Mouse (Mus musculus) hindbrain, postnatal 0 days (tissue): ENCODE data around the gene Gapt. TPM values are rescaled to one million over a fixed set of nuclear protein-coding genes. Genes with fewer than 3 reads are reported as not detected.

ENCODE experiments used
- ATAC-seq: fragments of 200-750 bp; cut with Nextera tagmentation; 2 replicates; pipeline ENCODE4 v1.8.0; 2017; ENCODE audit warnings: mild to moderate bottlenecking, moderate TSS enrichment, moderate library complexity
- DNase-seq: peaks from one replicate; pipeline ENCODE4 v3.0.0-alpha.2; 2015; ENCODE audit warnings: low spot score
- H3K27ac ChIP-seq: fragments of 300-500 bp; sonication (generic); 2 replicates; pipeline ENCODE4 v1.5.1; 2014; ENCODE audit warnings: mild to moderate bottlenecking
- H3K27me3 ChIP-seq: fragments of 300-500 bp; sonication (generic); 2 replicates; pipeline ENCODE4 v1.6.1; 2014; ENCODE audit warnings: low read length, mixed read lengths; ENCODE audit not compliant: insufficient read depth
- H3K36me3 ChIP-seq: fragments of 300-500 bp; sonication (generic); 2 replicates; pipeline ENCODE4 v1.6.1; 2014; ENCODE audit warnings: low read length, mixed read lengths; ENCODE audit not compliant: insufficient read depth
- H3K4me1 ChIP-seq: fragments of 300-500 bp; sonication (generic); 2 replicates; pipeline ENCODE4 v1.6.1; 2014; ENCODE audit warnings: antibody characterized with exemption, low read length, mixed read lengths; ENCODE audit not compliant: insufficient read depth
- H3K4me2 ChIP-seq: fragments of 300-500 bp; sonication (generic); 2 replicates; pipeline ENCODE4 v1.6.1; 2014; ENCODE audit warnings: low read depth, mild to moderate bottlenecking, low read length, moderate library complexity, mixed read lengths
- H3K4me3 ChIP-seq: fragments of 300-500 bp; sonication (generic); 2 replicates; pipeline ENCODE4 v1.5.1; 2014; ENCODE audit warnings: low read length
- H3K9ac ChIP-seq: fragments of 300-500 bp; sonication (generic); replicated peaks from 2 replicates; pipeline ENCODE4 v1.6.1; 2014; ENCODE audit warnings: mild to moderate bottlenecking, low read length, moderate library complexity, mixed read lengths
- H3K9me3 ChIP-seq: fragments of 300-500 bp; sonication (generic); 2 replicates; pipeline ENCODE4 v1.6.1; 2016; ENCODE audit warnings: low read length, mixed read lengths
- CTCF ChIP-seq: IDR thresholded peaks from 2 replicates; pipeline ENCODE4 v1.5.1; 2016; ENCODE audit warnings: antibody characterized with exemption, control low read depth, low read depth
- WGBS: fragments of 180-500 bp; shearing (Covaris S2); extraction: QIAGEN DNeasy Blood & Tissue Kit; methylation state at CpG from one replicate; pipeline ENCODE4 v1.1.7; 2014; 5-methylcytosine and 5-hydroxymethylcytosine counted together
- polyA plus RNA-seq: library from polyadenylated mRNA; unstranded; fragments of >200 nt; fragmentation: Nextera tagmentation; extraction: Ambion mirVana; gene quantifications from 2 replicates; pipeline ENCODE4 v1.2.1, GENCODE M21; 2015
- total RNA-seq: library from RNA; depleted of rRNA; stranded (reverse); fragments of >200 nt; gene quantifications from 2 replicates; pipeline ENCODE4 v1.2.3, GENCODE M21; 2014; rRNA removed

Gene Gapt
- total and polyA plus RNA-seq, 2 experiments from 2014 or later = 0.06 TPM; not detected in 1

DNA sequence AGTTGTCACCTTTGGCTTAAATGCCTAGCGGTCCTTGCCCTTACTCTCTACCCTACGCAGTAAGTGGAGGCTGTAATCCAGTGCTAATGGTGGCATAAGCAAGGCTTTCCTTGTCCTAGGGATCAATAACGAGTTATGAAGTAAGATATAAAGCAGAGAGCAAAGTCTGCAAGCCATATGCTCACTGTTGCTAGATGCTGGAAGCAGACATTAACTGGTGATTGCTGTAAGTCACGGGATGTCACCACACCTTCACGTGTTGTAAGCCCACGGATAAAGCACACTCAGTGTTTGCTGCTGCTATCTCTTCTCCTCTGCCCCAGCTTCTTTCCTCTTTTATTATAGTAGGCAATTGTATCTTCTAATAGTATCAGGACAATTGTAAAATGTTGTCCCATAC, 5.9 kb downstream of the Gapt start:
- Histone ChIP-seq H3K9ac (no peak overlapping the region), H3K4me1 (no peaks in the 10 kb centered on the region), H3K36me3 (no peaks in the 10 kb centered on the region), H3K9me3 (no peaks in the 10 kb centered on the region), H3K27me3 (no peaks in the 10 kb centered on the region), H3K27ac (no peak overlapping the region), H3K4me3 (no peak overlapping the region), H3K4me2 (no peak overlapping the region)
- WGBS = 86% methylated on average over 6 of the region's 6 CpGs
- no peak for ATAC-seq
- no peak for DNase-seq
- no peak for TF ChIP-seq CTCF

DNA sequence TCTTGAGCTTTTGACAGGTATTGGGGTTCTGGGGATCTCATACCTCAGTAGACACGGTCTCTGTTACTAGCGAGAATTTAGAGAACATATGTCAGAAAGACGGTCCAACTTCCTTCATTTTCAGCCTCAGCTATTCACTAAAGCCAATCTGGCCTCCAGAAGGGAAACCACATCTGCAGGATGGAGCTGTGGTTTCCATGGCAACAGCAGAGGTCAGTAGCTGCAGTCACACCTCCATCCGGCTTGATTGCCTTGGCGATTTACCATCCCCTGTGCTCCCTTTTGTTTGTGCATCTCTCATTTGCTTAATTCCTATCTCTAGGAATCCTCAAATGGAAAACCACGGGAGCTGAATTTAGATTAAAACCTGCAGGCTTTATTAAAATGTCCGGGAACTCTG, 10.3 kb downstream of the Gapt start:
- H3K4me2 ChIP-seq = no peak overlapping the region
- H3K36me3 ChIP-seq = no peaks in the 10 kb centered on the region
- no peaks in the 10 kb centered on the region for H3K9me3 ChIP-seq
- WGBS = 19% methylated on average over 7 of the region's 7 CpGs
- peak; percentile 70 for DNase-seq
- ATAC-seq = 0 out of 2 replicates have a peak, but pooled peaks have one; percentile 53
- no peak overlapping the region for H3K4me3 ChIP-seq
- TF ChIP-seq CTCF = no peak
- H3K4me1 ChIP-seq = no peaks in the 10 kb centered on the region
- H3K9ac ChIP-seq = no peak overlapping the region
- H3K27me3 ChIP-seq = no peaks in the 10 kb centered on the region
- peak overlapping the region; percentile 22; the same call in 1 of the 2 replicates for H3K27ac ChIP-seq

DNA sequence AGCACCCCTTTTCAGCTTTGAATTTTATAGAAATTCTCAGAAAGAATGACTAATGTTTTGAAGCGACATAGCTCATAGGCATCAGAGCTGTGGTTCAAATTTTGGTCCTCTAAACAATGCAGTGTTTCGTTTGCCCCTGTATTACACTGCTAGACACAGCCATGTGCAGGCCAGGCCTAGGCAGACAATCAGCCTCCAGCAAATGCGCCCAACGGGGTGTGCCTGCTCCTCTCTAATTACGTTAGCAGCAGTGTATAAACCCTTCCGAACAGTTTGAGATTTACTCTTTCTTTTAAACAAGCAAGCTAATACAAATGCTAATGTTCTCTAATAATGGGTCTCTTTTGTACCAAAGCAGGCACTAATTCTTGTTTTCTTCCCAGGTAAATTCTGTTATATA, 14.4 kb downstream of the Gapt start:
- no peak for TF ChIP-seq CTCF
- DNase-seq (no peak), ATAC-seq (no peak)
- Histone ChIP-seq H3K4me1 (no peaks in the 10 kb centered on the region), H3K4me3 (no peak overlapping the region), H3K9ac (no peak overlapping the region), H3K27ac (no peak overlapping the region), H3K36me3 (no peaks in the 10 kb centered on the region), H3K9me3 (no peaks in the 10 kb centered on the region), H3K4me2 (no peak overlapping the region), H3K27me3 (no peaks in the 10 kb centered on the region)
- WGBS = 56% methylated on average over 6 of the region's 6 CpGs

DNA sequence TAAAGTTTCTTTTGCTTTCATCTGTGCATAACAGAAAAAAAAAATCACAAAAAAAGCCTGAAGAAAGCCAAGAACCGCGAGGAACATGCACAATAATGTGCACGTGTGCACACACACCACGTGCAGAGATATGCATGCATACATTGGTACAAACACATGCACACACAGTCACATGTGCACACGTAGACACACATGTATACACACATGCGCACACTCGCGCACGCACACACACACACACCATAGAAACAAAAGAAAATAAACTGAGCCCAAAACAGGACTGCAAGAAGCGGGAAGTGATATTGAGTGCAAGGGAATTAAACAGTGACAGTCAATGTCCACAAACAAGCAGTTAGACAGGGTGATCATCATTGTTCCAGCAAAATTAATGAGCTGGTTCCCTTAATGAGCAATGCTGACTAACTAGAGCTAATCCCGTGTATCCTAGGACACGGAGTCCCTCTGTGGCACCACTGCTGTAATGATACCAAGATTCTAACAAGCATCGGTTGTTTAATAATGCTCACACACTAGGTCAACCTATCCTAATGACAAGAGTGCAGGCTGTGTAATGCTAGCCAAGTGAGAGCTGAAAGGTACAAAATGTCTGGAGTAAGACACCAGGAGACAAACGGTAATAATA, 23.9 kb downstream of the Gapt start:
- no peaks in the 10 kb centered on the region for H3K4me1 ChIP-seq
- 85% methylated on average over 14 of the region's 14 CpGs for WGBS

DNA sequence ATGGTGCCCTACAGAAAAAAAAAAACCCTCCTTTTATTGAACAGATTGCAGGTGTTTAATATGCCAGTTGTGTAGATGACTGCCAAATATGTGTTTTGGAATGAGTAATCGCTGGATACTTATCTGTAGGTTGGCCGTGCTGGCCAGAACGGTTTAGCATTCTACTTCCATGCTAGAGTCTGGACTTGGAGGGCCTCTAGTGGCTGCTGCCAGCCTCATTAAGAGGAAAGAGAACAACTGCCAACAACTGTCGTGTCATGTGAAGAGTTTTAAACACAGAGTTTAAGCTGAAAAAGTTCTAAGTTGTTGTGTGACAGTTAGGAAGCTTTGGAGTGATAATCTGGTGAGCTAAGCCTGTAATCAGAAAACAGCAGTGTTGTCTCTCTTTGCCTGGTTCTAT, 38.3 kb downstream of the Gapt start:
- H3K9ac ChIP-seq = no peak overlapping the region
- 42% methylated on average over 4 of the region's 4 CpGs for WGBS
- H3K4me1 ChIP-seq = no peaks in the 10 kb centered on the region
- TF ChIP-seq CTCF = peak; percentile 64
- DNase-seq = peak; percentile 70
- ATAC-seq = no peak
- H3K27ac ChIP-seq = no peak overlapping the region
- no peaks in the 10 kb centered on the region for H3K36me3 ChIP-seq
- H3K9me3 ChIP-seq = no peaks in the 10 kb centered on the region
- no peak overlapping the region for H3K4me3 ChIP-seq
- no peak overlapping the region for H3K4me2 ChIP-seq
- no peaks in the 10 kb centered on the region for H3K27me3 ChIP-seq

More for the DNA sequence above, 23.9 kb downstream of the Gapt start:
- no peak for ATAC-seq
- Histone ChIP-seq H3K36me3 (no peaks in the 10 kb centered on the region), H3K27ac (no peak overlapping the region), H3K27me3 (no peaks in the 10 kb centered on the region), H3K4me3 (no peak overlapping the region), H3K4me2 (no peak overlapping the region), H3K9me3 (no peaks in the 10 kb centered on the region), H3K9ac (no peak overlapping the region)
- TF ChIP-seq CTCF = no peak
- no peak for DNase-seq

DNA sequence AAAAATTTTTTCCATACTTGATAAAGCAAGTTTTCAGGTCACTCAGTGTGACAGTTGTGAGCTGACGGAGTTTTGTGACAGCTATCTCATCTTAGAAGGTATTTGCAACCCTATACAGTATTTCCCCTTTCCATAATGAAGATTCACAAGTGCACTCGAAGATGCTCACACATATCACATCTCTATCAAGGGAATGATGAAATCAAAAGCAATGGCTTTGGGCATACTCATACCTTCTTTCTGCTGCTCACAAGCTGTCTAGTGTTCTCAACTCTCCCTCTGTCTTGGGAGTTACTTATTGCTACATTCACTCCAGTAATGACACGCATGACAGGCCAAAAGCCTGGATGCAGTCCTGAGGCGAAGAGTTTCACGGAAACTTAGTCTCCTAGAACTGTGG, 49.8 kb downstream of the Gapt start:
- Histone ChIP-seq H3K4me1 (no peaks in the 10 kb centered on the region), H3K9me3 (no peaks in the 10 kb centered on the region), H3K4me2 (no peak overlapping the region), H3K27ac (no peak overlapping the region), H3K27me3 (no peaks in the 10 kb centered on the region), H3K4me3 (no peak overlapping the region), H3K36me3 (no peaks in the 10 kb centered on the region), H3K9ac (no peak overlapping the region)
- DNase-seq (no peak), ATAC-seq (no peak)
- TF ChIP-seq CTCF = no peak
- WGBS = 74% methylated on average over 5 of the region's 5 CpGs

Other genes starting within 250 kb of the Gapt start
- gene Rab3c, start 76.2 kb downstream of the Gapt start, total RNA-seq = 125 and 126 TPM in 2 replicates
- 126 and 130 TPM in 2 replicates for gene Rab3c, start 76.2 kb downstream of the Gapt start, polyA plus RNA-seq
- gene Plk2, start 37.8 kb upstream of the Gapt start, total RNA-seq = 81.9 and 89.7 TPM in 2 replicates
- gene Plk2, start 37.8 kb upstream of the Gapt start, polyA plus RNA-seq = 79.2 and 86.2 TPM in 2 replicates